Mouse (Mus musculus): ENCODE measurements around the gene Baiap2.

DNA sequence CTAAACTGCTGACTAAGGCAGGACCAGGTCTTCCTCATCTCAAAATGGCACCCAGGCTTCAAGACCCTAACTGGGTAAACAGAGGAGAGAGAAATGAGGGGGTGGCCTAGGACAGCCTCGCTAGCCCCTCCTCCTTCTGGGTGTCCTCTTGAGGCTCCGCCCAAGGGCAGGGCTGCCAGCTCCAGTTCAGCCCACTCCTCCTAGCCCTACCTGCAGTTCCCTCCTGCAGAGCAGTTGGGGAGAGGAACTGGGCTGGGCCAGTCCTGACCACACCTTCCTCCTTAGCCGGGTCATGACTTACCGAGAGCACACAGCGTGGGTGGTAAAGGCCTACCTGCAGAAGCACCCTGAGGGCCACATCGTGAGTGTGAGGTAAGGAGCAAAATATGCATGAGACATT is 47.9 kb upstream of the Baiap2 start:
- TF ChIP-seq CTCF (IDR thresholded peaks at IDR 0.05; ENCODE audit: low read depth) (no peak), EP300 (IDR thresholded peaks at IDR 0.05; ENCODE audit: low read depth) (no peak)

All from liver, postnatal 0 days (tissue).